Mouse (Mus musculus) brain, embryonic 14.5 days (tissue): Measurements from ENCODE around the gene Tcam1.

Source experiments
- CTCF ChIP-seq: fragments of 200-500 bp; IDR thresholded peaks from 2 replicates; pipeline ENCODE4 v1.5.1; 2012; ENCODE audit warnings: inconsistent platforms, mild to moderate bottlenecking, moderate library complexity, borderline replicate concordance; ENCODE audit not compliant: insufficient read depth, insufficient read length; ENCODE audit errors: extremely low read depth
- POLR2A ChIP-seq: fragments of 200-500 bp; IDR thresholded peaks from 2 replicates; pipeline ENCODE4 v1.6.1; 2012; ENCODE audit warnings: mild to moderate bottlenecking, inconsistent platforms, borderline replicate concordance; ENCODE audit not compliant: poor library complexity, insufficient read depth, insufficient read length, severe bottlenecking; ENCODE audit errors: extremely low read depth

- TF ChIP-seq POLR2A (no peak), CTCF (no peak)
These were observed 52.0 kb downstream of the Tcam1 start for GRCm38 (mm10) chr11:106328521-106328920.
